Mouse (Mus musculus): ENCODE measurements around the gene Trp53. TPM values are rescaled to one million over a fixed set of nuclear protein-coding genes. Genes with fewer than 3 reads are reported as not detected.

Gene Trp53
- total and polyA plus RNA-seq, 3 experiments = 76.4 to 212 TPM; not detected in 1

Other genes with a start within 250 kb of the Trp53 start
- gene Rnf227, start 239.9 kb upstream of the Trp53 start, total RNA-seq (2012; rRNA removed) = 6.4 and 11.5 TPM in 2 replicates
- 10 to 100 TPM in 1 of 2 experiments, not detected in 1; 12.4 TPM for gene Rnf227, start 239.9 kb upstream of the Trp53 start, polyA plus RNA-seq (2012; ENCODE audit: insufficient read depth in 1 of 2, insufficient read length in 2 of 2, low read depth in 1 of 2, low replicate concordance in 2 of 2, missing spikeins in 1 of 2)
- 37.3 and 65.8 TPM in 2 replicates for gene Chd3, start 211.0 kb upstream of the Trp53 start, total RNA-seq (2012; rRNA removed)
- gene Chd3, start 211.0 kb upstream of the Trp53 start, polyA plus RNA-seq (2012; ENCODE audit: insufficient read depth in 1 of 2, insufficient read length in 2 of 2, low read depth in 1 of 2, low replicate concordance in 2 of 2, missing spikeins in 1 of 2) = 10 to 100 TPM in 1 of 2 experiments, not detected in 1; 84.9 TPM
- gene Naa38, start 184.9 kb upstream of the Trp53 start, total RNA-seq (2012; rRNA removed) = 190 and 191 TPM in 2 replicates
- 100 to 1,000 TPM in 1 of 2 experiments, not detected in 1; 173 TPM for gene Naa38, start 184.9 kb upstream of the Trp53 start, polyA plus RNA-seq (2012; ENCODE audit: insufficient read depth in 1 of 2, insufficient read length in 2 of 2, low read depth in 1 of 2, low replicate concordance in 2 of 2, missing spikeins in 1 of 2)
- 26.8 and 39.6 TPM in 2 replicates for gene Cyb5d1, start 184.7 kb upstream of the Trp53 start, total RNA-seq (2012; rRNA removed)
- 10 to 100 TPM in 1 of 2 experiments, not detected in 1; 21.3 TPM for gene Cyb5d1, start 184.7 kb upstream of the Trp53 start, polyA plus RNA-seq (2012; ENCODE audit: insufficient read depth in 1 of 2, insufficient read length in 2 of 2, low read depth in 1 of 2, low replicate concordance in 2 of 2, missing spikeins in 1 of 2)
- gene Tmem88, start 182.1 kb upstream of the Trp53 start, total RNA-seq (2012; rRNA removed) = 0.39 TPM in 2 replicates
- gene Tmem88, start 182.1 kb upstream of the Trp53 start, polyA plus RNA-seq (2012; ENCODE audit: insufficient read depth in 1 of 2, insufficient read length in 2 of 2, low read depth in 1 of 2, low replicate concordance in 2 of 2, missing spikeins in 1 of 2) = under 1 TPM in 1 of 2 experiments, not detected in 1; 0.45 TPM
- gene Kdm6b, start 166.7 kb upstream of the Trp53 start, total RNA-seq (2012; rRNA removed) = 5.8 and 7.2 TPM in 2 replicates
- 10 to 100 TPM; 25.0 to 43.4 TPM for gene Kdm6b, start 166.7 kb upstream of the Trp53 start, polyA plus RNA-seq (2012; ENCODE audit: insufficient read depth in 1 of 2, insufficient read length in 2 of 2, low read depth in 1 of 2, low replicate concordance in 2 of 2, missing spikeins in 1 of 2)
- under 0.01 and 0.04 TPM in 2 replicates for gene Dnah2, start 31.2 kb upstream of the Trp53 start, total RNA-seq (2012; rRNA removed)
- gene Dnah2, start 31.2 kb upstream of the Trp53 start, polyA plus RNA-seq (2012; ENCODE audit: insufficient read depth in 1 of 2, insufficient read length in 2 of 2, low read depth in 1 of 2, low replicate concordance in 2 of 2, missing spikeins in 1 of 2) = under 1 TPM in 1 of 2 experiments, not detected in 1; 0.07 TPM
- 0.20 and 0.23 TPM in 2 replicates for gene Efnb3, start 20.2 kb upstream of the Trp53 start, total RNA-seq (2012; rRNA removed)
- under 1 TPM in 1 of 2 experiments, not detected in 1; 0.72 TPM for gene Efnb3, start 20.2 kb upstream of the Trp53 start, polyA plus RNA-seq (2012; ENCODE audit: insufficient read depth in 1 of 2, insufficient read length in 2 of 2, low read depth in 1 of 2, low replicate concordance in 2 of 2, missing spikeins in 1 of 2)
- gene Wrap53, start 104 bp upstream of the Trp53 start, total RNA-seq (2012; rRNA removed) = 18.5 and 18.9 TPM in 2 replicates
- 10 to 100 TPM in 1 of 2 experiments, not detected in 1; 24.5 TPM for gene Wrap53, start 104 bp upstream of the Trp53 start, polyA plus RNA-seq (2012; ENCODE audit: insufficient read depth in 1 of 2, insufficient read length in 2 of 2, low read depth in 1 of 2, low replicate concordance in 2 of 2, missing spikeins in 1 of 2)
- 13.4 and 15.1 TPM in 2 replicates for gene Atp1b2, start 25.6 kb downstream of the Trp53 start, total RNA-seq (2012; rRNA removed)
- 100 to 1,000 TPM in 1 of 2 experiments, not detected in 1; 136 TPM for gene Atp1b2, start 25.6 kb downstream of the Trp53 start, polyA plus RNA-seq (2012; ENCODE audit: insufficient read depth in 1 of 2, insufficient read length in 2 of 2, low read depth in 1 of 2, low replicate concordance in 2 of 2, missing spikeins in 1 of 2)
- gene Shbg, start 37.5 kb downstream of the Trp53 start, total RNA-seq (2012; rRNA removed) = not detected in 2 replicates
- gene Shbg, start 37.5 kb downstream of the Trp53 start, polyA plus RNA-seq (2012; ENCODE audit: insufficient read depth in 1 of 2, insufficient read length in 2 of 2, low read depth in 1 of 2, low replicate concordance in 2 of 2, missing spikeins in 1 of 2) = not detected
- not detected in 2 replicates for gene Sat2, start 41.7 kb downstream of the Trp53 start, total RNA-seq (2012; rRNA removed)
- not detected for gene Sat2, start 41.7 kb downstream of the Trp53 start, polyA plus RNA-seq (2012; ENCODE audit: insufficient read depth in 1 of 2, insufficient read length in 2 of 2, low read depth in 1 of 2, low replicate concordance in 2 of 2, missing spikeins in 1 of 2)
- gene Fxr2, start 52.6 kb downstream of the Trp53 start, total RNA-seq (2012; rRNA removed) = 90.2 and 95.1 TPM in 2 replicates
- gene Fxr2, start 52.6 kb downstream of the Trp53 start, polyA plus RNA-seq (2012; ENCODE audit: insufficient read depth in 1 of 2, insufficient read length in 2 of 2, low read depth in 1 of 2, low replicate concordance in 2 of 2, missing spikeins in 1 of 2) = 10 to 100 TPM in 1 of 2 experiments, not detected in 1; 97.6 TPM
- gene Sox15, start 75.0 kb downstream of the Trp53 start, total RNA-seq (2012; rRNA removed) = not detected in 2 replicates
- under 1 TPM in 1 of 2 experiments, not detected in 1; 0.11 TPM for gene Sox15, start 75.0 kb downstream of the Trp53 start, polyA plus RNA-seq (2012; ENCODE audit: insufficient read depth in 1 of 2, insufficient read length in 2 of 2, low read depth in 1 of 2, low replicate concordance in 2 of 2, missing spikeins in 1 of 2)
- 60.9 and 62.1 TPM in 2 replicates for gene Mpdu1, start 82.3 kb downstream of the Trp53 start, total RNA-seq (2012; rRNA removed)
- gene Mpdu1, start 82.3 kb downstream of the Trp53 start, polyA plus RNA-seq (2012; ENCODE audit: insufficient read depth in 1 of 2, insufficient read length in 2 of 2, low read depth in 1 of 2, low replicate concordance in 2 of 2, missing spikeins in 1 of 2) = 100 to 1,000 TPM; 101 to 259 TPM
- gene Cd68, start 85.8 kb downstream of the Trp53 start, total RNA-seq (2012; rRNA removed) = 4.1 and 5.3 TPM in 2 replicates
- gene Cd68, start 85.8 kb downstream of the Trp53 start, polyA plus RNA-seq (2012; ENCODE audit: insufficient read depth in 1 of 2, insufficient read length in 2 of 2, low read depth in 1 of 2, low replicate concordance in 2 of 2, missing spikeins in 1 of 2) = 10 to 100 TPM in 1 of 2 experiments, not detected in 1; 19.8 TPM
- 1,645 and 1,689 TPM in 2 replicates for gene Eif4a1, start 92.1 kb downstream of the Trp53 start, total RNA-seq (2012; rRNA removed)
- gene Eif4a1, start 92.1 kb downstream of the Trp53 start, polyA plus RNA-seq (2012; ENCODE audit: insufficient read depth in 1 of 2, insufficient read length in 2 of 2, low read depth in 1 of 2, low replicate concordance in 2 of 2, missing spikeins in 1 of 2) = 100 to 1,000 TPM; 114 to 634 TPM
- 121 and 147 TPM in 2 replicates for gene Senp3, start 101.7 kb downstream of the Trp53 start, total RNA-seq (2012; rRNA removed)
- 100 to 1,000 TPM; 171 to 890 TPM for gene Senp3, start 101.7 kb downstream of the Trp53 start, polyA plus RNA-seq (2012; ENCODE audit: insufficient read depth in 1 of 2, insufficient read length in 2 of 2, low read depth in 1 of 2, low replicate concordance in 2 of 2, missing spikeins in 1 of 2)
- gene Tnfsf13, start 105.4 kb downstream of the Trp53 start, total RNA-seq (2012; rRNA removed) = 0.19 TPM in 1 of 2 replicates, not detected in the other
- gene Tnfsf13, start 105.4 kb downstream of the Trp53 start, polyA plus RNA-seq (2012; ENCODE audit: insufficient read depth in 1 of 2, insufficient read length in 2 of 2, low read depth in 1 of 2, low replicate concordance in 2 of 2, missing spikeins in 1 of 2) = under 1 TPM in 1 of 2 experiments, not detected in 1; 0.13 TPM
- gene Tnfsf12, start 115.5 kb downstream of the Trp53 start, total RNA-seq (2012; rRNA removed) = not detected in 2 replicates
- under 1 TPM in 1 of 2 experiments, not detected in 1; 0.10 TPM for gene Tnfsf12, start 115.5 kb downstream of the Trp53 start, polyA plus RNA-seq (2012; ENCODE audit: insufficient read depth in 1 of 2, insufficient read length in 2 of 2, low read depth in 1 of 2, low replicate concordance in 2 of 2, missing spikeins in 1 of 2)
- gene Tnfsfm13, start 115.7 kb downstream of the Trp53 start, total RNA-seq (2012; rRNA removed) = not detected in 2 replicates
- not detected for gene Tnfsfm13, start 115.7 kb downstream of the Trp53 start, polyA plus RNA-seq (2012; ENCODE audit: insufficient read depth in 1 of 2, insufficient read length in 2 of 2, low read depth in 1 of 2, low replicate concordance in 2 of 2, missing spikeins in 1 of 2)
- gene Polr2a, start 178.3 kb downstream of the Trp53 start, total RNA-seq (2012; rRNA removed) = 16.6 and 22.2 TPM in 2 replicates
- 100 to 1,000 TPM in 1 of 2 experiments, 10 to 100 TPM in 1; 73.9 to 193 TPM for gene Polr2a, start 178.3 kb downstream of the Trp53 start, polyA plus RNA-seq (2012; ENCODE audit: insufficient read depth in 1 of 2, insufficient read length in 2 of 2, low read depth in 1 of 2, low replicate concordance in 2 of 2, missing spikeins in 1 of 2)
- gene Slc35g3, start 181.6 kb downstream of the Trp53 start, total RNA-seq (2012; rRNA removed) = 0.08 TPM in 1 of 2 replicates, not detected in the other
- under 1 TPM in 1 of 2 experiments, not detected in 1; 0.22 TPM for gene Slc35g3, start 181.6 kb downstream of the Trp53 start, polyA plus RNA-seq (2012; ENCODE audit: insufficient read depth in 1 of 2, insufficient read length in 2 of 2, low read depth in 1 of 2, low replicate concordance in 2 of 2, missing spikeins in 1 of 2)
- 1.4 and 2.4 TPM in 2 replicates for gene Zbtb4, start 185.6 kb downstream of the Trp53 start, total RNA-seq (2012; rRNA removed)
- gene Zbtb4, start 185.6 kb downstream of the Trp53 start, polyA plus RNA-seq (2012; ENCODE audit: insufficient read depth in 1 of 2, insufficient read length in 2 of 2, low read depth in 1 of 2, low replicate concordance in 2 of 2, missing spikeins in 1 of 2) = 1 to 10 TPM in 1 of 2 experiments, not detected in 1; 2.7 TPM
- gene Chrnb1, start 215.6 kb downstream of the Trp53 start, total RNA-seq (2012; rRNA removed) = 0.31 and 0.33 TPM in 2 replicates
- gene Chrnb1, start 215.6 kb downstream of the Trp53 start, polyA plus RNA-seq (2012; ENCODE audit: insufficient read depth in 1 of 2, insufficient read length in 2 of 2, low read depth in 1 of 2, low replicate concordance in 2 of 2, missing spikeins in 1 of 2) = 1 to 10 TPM in 1 of 2 experiments, not detected in 1; 1.6 TPM
- 4.8 and 5.1 TPM in 2 replicates for gene Fgf11, start 221.5 kb downstream of the Trp53 start, total RNA-seq (2012; rRNA removed)
- gene Fgf11, start 221.5 kb downstream of the Trp53 start, polyA plus RNA-seq (2012; ENCODE audit: insufficient read depth in 1 of 2, insufficient read length in 2 of 2, low read depth in 1 of 2, low replicate concordance in 2 of 2, missing spikeins in 1 of 2) = 10 to 100 TPM in 1 of 2 experiments, not detected in 1; 26.8 TPM
- gene Tmem102, start 225.3 kb downstream of the Trp53 start, total RNA-seq (2012; rRNA removed) = 0.29 and 0.31 TPM in 2 replicates
- 1 to 10 TPM in 1 of 2 experiments, not detected in 1; 2.4 TPM for gene Tmem102, start 225.3 kb downstream of the Trp53 start, polyA plus RNA-seq (2012; ENCODE audit: insufficient read depth in 1 of 2, insufficient read length in 2 of 2, low read depth in 1 of 2, low replicate concordance in 2 of 2, missing spikeins in 1 of 2)
- gene Gm39566, start 234.9 kb downstream of the Trp53 start, total RNA-seq (2012; rRNA removed) = 0.04 TPM in 1 of 2 replicates, not detected in the other
- gene Gm39566, start 234.9 kb downstream of the Trp53 start, polyA plus RNA-seq (2012; ENCODE audit: insufficient read depth in 1 of 2, insufficient read length in 2 of 2, low read depth in 1 of 2, low replicate concordance in 2 of 2, missing spikeins in 1 of 2) = not detected
- gene Spem2, start 238.1 kb downstream of the Trp53 start, total RNA-seq (2012; rRNA removed) = not detected in 2 replicates
- gene Spem2, start 238.1 kb downstream of the Trp53 start, polyA plus RNA-seq (2012; ENCODE audit: insufficient read depth in 1 of 2, insufficient read length in 2 of 2, low read depth in 1 of 2, low replicate concordance in 2 of 2, missing spikeins in 1 of 2) = not detected
- gene Spem1, start 241.8 kb downstream of the Trp53 start, total RNA-seq (2012; rRNA removed) = 0.19 TPM in 1 of 2 replicates, not detected in the other
- under 1 TPM in 1 of 2 experiments, not detected in 1; 0.15 TPM for gene Spem1, start 241.8 kb downstream of the Trp53 start, polyA plus RNA-seq (2012; ENCODE audit: insufficient read depth in 1 of 2, insufficient read length in 2 of 2, low read depth in 1 of 2, low replicate concordance in 2 of 2, missing spikeins in 1 of 2)

Data from MEL (cell line).